Mouse (Mus musculus) liver, adult (tissue): ENCODE measurements at regions not wholly inside any gene's neighbourhood (a gene's known extent, or its start where the extent isn't known, plus 50 kb on each side); places are given as distances from the start of the nearest gene placed in this dataset.

Source experiments
- GATA4 ChIP-seq: IDR thresholded peaks from 2 replicates; pipeline ENCODE4 v1.6.1; 2014; ENCODE audit warnings: mild to moderate bottlenecking, low read length; ENCODE audit not compliant: insufficient replicate concordance

GRCm38 (mm10) chr8:10788496-10789200 is 219.6 kb downstream of the Irs2 start:
- TF ChIP-seq GATA4, result no peak

DNA sequence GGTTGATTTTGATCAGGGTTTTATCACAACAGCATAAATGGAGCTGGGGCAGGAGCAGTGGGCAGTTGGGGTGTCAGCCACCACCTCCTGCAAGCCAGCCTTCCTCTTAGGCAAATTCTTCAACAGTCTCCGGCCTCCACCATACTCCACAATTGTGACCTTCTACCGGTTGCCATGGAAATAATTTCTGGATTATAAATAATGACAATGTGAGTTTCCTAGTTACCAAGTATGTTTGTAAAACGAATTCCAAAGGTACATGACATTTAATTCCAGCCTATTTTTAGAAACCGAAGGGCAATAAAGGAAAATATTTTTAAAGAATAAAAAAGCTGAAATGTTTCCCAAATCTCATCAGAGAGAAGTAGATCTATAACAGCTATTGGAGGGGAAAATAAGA is 222.5 kb downstream of the Irs2 start:
- no peak for TF ChIP-seq GATA4

GRCm38 (mm10) chr8:10785311-10785710 is 222.9 kb downstream of the Irs2 start:
- TF ChIP-seq GATA4, result no peak

- TF ChIP-seq GATA4, result no peak
These were observed 223.8 kb downstream of the Irs2 start for GRCm38 (mm10) chr8:10784481-10784880.

GRCm38 (mm10) chr8:10781860-10782259 is 226.4 kb downstream of the Irs2 start:
- no peak for TF ChIP-seq GATA4

GRCm38 (mm10) chr8:10779636-10780035 is 228.6 kb downstream of the Irs2 start:
- TF ChIP-seq GATA4, result no peak

GRCm38 (mm10) chr8:10775202-10776010 is 232.9 kb downstream of the Irs2 start:
- TF ChIP-seq GATA4, result no peak

DNA sequence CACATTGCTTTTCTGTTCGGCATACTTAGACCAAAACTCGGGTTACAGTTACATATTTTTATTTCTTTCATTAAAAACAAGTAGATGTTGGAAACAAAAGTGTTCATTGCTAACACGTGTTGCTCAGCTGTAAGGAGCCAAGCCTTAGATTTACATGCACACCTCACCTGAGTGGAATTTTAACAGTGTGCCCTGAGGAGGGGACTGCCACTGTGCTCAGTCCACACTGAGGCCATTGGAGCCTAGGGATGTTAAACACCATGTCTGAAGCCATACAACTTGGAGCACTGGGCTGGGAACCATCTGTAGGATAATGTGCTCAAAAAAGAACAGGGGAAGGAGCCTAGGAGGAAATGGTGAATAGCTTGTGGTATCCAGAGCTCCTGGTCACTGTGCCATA is 233.5 kb downstream of the Irs2 start:
- TF ChIP-seq GATA4, result no peak

DNA sequence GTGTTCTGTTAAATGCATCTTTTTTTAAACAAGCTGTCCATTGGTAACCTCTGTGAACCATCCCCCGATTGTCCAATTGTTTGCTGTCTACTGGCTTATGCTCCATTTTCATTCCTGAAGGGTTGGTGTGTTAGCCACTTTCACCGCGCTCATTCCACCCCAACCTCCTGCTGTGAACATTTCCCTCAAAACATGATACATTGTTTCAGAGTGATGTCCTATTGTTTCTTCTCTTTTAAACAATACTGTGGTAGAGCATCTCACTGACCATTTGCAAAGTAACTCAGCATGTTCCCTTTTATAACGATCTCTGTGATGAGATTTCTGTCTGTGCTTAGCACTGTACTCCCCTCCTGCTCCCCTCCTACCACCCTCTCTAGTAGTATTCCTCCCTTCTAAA is 240.1 kb downstream of the Irs2 start:
- no peak for TF ChIP-seq GATA4

DNA sequence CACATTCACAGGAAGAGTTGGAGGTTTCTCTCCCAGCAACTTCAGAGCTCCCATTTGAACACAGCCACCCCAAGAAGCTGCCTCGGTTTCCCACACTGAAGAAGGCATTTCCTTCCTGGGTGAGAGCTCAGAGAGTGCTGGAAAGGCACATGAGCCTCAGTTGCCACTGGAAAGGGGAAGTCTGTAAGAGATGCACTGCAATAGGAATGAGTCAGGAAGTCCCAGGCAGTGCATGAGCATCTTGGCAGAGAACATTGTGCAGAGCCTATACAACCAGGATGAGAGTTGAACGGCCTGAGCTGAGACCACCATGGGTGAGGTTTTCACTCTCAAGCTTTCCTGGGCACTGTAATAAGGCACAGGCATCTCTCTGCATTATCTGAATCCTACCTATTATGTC is 244.4 kb downstream of the Irs2 start:
- TF ChIP-seq GATA4, result no peak

GRCm38 (mm10) chr8:10761694-10762305 is 246.5 kb downstream of the Irs2 start:
- TF ChIP-seq GATA4, result no peak

DNA sequence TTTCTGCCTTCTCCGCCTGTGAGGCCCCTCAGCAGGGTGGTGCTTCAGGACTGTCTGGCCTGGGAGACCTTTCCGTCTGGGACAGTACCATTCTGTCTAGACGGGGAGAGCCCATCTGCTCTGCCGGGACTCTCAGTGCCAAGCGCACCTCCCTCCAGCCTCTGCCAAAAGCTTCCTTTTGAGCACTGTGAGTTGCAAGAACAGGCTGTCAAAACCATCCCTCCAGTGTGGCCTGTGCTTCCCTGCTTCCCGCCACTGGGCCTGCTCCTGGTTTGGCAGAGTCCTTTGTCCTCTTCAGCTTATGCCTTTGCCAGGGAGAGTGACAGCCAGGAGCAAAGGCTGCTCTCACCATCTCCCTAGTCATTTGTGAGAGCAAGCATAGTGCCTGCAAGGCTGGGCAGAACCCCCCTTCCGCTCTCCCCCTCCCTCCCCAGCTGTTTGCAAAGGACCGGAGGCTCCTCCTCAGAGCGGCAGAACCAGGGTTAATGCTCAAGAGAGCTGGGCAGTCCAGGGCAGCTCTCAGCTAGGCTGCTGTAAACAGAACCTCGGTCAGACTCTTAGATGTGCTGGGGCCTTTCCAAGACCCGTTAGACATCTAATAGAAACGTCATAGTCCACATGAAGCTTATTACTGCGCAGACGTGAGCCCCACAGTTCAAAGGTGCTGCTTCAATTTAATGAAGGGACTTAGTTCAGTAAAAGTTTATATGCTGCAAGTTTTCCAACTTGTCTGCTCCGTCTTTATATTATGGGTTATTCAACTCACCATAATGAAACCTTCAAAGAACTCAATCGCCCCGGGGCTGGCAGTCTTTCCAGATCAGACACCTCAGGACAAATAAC is 247.2 kb downstream of the Irs2 start:
- no peak for TF ChIP-seq GATA4

- TF ChIP-seq GATA4, result no peak
These were observed 248.0 kb downstream of the Irs2 start for GRCm38 (mm10) chr8:10760231-10760630.

DNA sequence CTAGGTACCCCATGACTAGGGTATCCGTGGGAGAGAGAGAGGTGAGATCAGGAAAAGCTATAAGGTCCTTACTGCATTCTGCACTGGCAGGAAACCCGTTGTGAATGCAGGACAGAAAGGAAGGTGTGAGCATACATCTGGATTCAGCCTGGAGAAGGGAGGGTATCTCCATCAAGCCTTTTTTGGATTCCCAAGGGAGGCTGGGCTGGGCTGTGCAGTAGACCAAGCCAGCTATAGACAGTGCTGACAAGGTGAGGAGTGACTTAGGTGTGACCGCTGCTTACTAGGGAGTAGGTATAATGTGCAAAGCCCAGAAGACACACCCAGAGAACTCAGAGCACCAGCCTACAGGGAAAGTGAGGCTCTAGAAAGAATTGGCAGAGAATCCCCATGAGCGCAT is 250.1 kb downstream of the Irs2 start:
- TF ChIP-seq GATA4, result no peak

- TF ChIP-seq GATA4, result no peak
These were observed 253.3 kb downstream of the Irs2 start for GRCm38 (mm10) chr8:10754986-10755308.

- TF ChIP-seq GATA4, result no peak
These were observed 253.8 kb downstream of the Irs2 start for GRCm38 (mm10) chr8:10754232-10754985.
